Mouse (Mus musculus) bone marrow, adult 2 months (tissue): Measurements from ENCODE around the gene Mad2l2. TPM values are rescaled to one million over a fixed set of nuclear protein-coding genes. Genes with fewer than 3 reads are reported as not detected.

ENCODE experiments used
- H3K27ac ChIP-seq: fragments of 200-500 bp; 2 replicates; pipeline ENCODE4 v1.5.1; 2012; ENCODE audit warnings: low read depth, mild to moderate bottlenecking, control low read depth, inconsistent platforms, low read length; ENCODE audit not compliant: control insufficient read depth, poor library complexity, insufficient read depth
- H3K4me1 ChIP-seq: fragments of 200-500 bp; 2 replicates; pipeline ENCODE4 v1.6.1; 2011; ENCODE audit warnings: low read length; ENCODE audit not compliant: control insufficient read depth, insufficient read depth
- H3K4me3 ChIP-seq: fragments of 200-500 bp; replicated peaks from 2 replicates; pipeline ENCODE3; 2011; ENCODE audit warnings: mild to moderate bottlenecking, low read depth, low read length, control low read depth; ENCODE audit not compliant: control insufficient read depth
- CTCF ChIP-seq: fragments of 200-500 bp; IDR thresholded peaks from 2 replicates; pipeline ENCODE4 v1.5.1; 2011; ENCODE audit warnings: low read length, control low read depth; ENCODE audit not compliant: control insufficient read depth, insufficient read depth
- POLR2A ChIP-seq: fragments of 200-500 bp; IDR thresholded peaks from 2 replicates; pipeline ENCODE4 v1.6.1; 2011; ENCODE audit warnings: low read depth, mild to moderate bottlenecking, control low read depth, low read length, borderline replicate concordance; ENCODE audit not compliant: control insufficient read depth
- WGBS: fragments of 180-500 bp; shearing (Covaris S2); methylation state at CpG from one replicate; pipeline ENCODE4 v1.1.7; 2018; 5-methylcytosine and 5-hydroxymethylcytosine counted together
- polyA plus RNA-seq: library from polyadenylated mRNA; stranded (reverse); fragments of >200 nt; gene quantifications from 2 replicates; pipeline ENCODE4 v1.2.4, GENCODE M21; 2011; ENCODE audit warnings: low replicate concordance; ENCODE audit not compliant: missing spikeins, insufficient read depth, insufficient read length

The Mad2l2 gene
- polyA plus RNA-seq, result 7.4 and 13.9 TPM in 2 replicates

- TF ChIP-seq CTCF, result no peak
- H3K27ac ChIP-seq, result peak within 1 kb of the TSS; percentile 10; the same call in 1 of the 2 replicates
- WGBS, result 8% methylated on average over 18 of the region's 18 CpGs
- no peaks in the 10 kb centered on the region; the same call in 1 of the 2 replicates for H3K4me1 ChIP-seq
- no peak within 1 kb of the TSS for H3K4me3 ChIP-seq
Measured at GRCm38 (mm10) chr4:148130133-148130532, at the start of gene Mad2l2. Gene Mad2l2 (plus strand): TSS chr4:148130384.

- Histone ChIP-seq H3K4me1 (peaks cover 3% of the 10 kb centered on the region; the same call in 1 of the 2 replicates), H3K4me3 (no peak overlapping the region), H3K27ac (no peak overlapping the region)
- TF ChIP-seq POLR2A (no peak), CTCF (no peak)
- WGBS, result 92% methylated on average over 1 of the region's 1 CpGs
Measured at GRCm38 (mm10) chr4:148080597-148080973, 49.6 kb upstream of the Mad2l2 start.

GRCm38 (mm10) chr4:148081201-148081600 lies 49.0 kb upstream of the Mad2l2 start:
- TF ChIP-seq CTCF (no peak), POLR2A (no peak)
- peaks cover 5% of the 10 kb centered on the region; the same call in 1 of the 2 replicates for H3K4me1 ChIP-seq
- H3K4me3 ChIP-seq, result no peak overlapping the region
- no peak overlapping the region for H3K27ac ChIP-seq
- 91% methylated on average over 10 of the region's 10 CpGs for WGBS

GRCm38 (mm10) chr4:148082257-148083044 lies 47.7 kb upstream of the Mad2l2 start:
- Histone ChIP-seq H3K27ac (peak overlapping the region; percentile 26; the same call in 1 of the 2 replicates), H3K4me1 (peaks cover 5% of the 10 kb centered on the region; the same call in 1 of the 2 replicates), H3K4me3 (no peak overlapping the region)
- no peak for TF ChIP-seq POLR2A
- peak; percentile 50 for TF ChIP-seq CTCF
- WGBS, result 34% methylated on average over 12 of the region's 12 CpGs

- WGBS, result 13% methylated on average over 21 of the region's 21 CpGs
- TF ChIP-seq POLR2A (no peak), CTCF (no peak)
- peak overlapping the region; percentile 26 for H3K27ac ChIP-seq
Measured at GRCm38 (mm10) chr4:148083176-148083899, 46.8 kb upstream of the Mad2l2 start.

GRCm38 (mm10) chr4:148084261-148084714 lies 45.9 kb upstream of the Mad2l2 start:
- TF ChIP-seq CTCF, result no peak
- no peak for TF ChIP-seq POLR2A
- 42% methylated on average over 8 of the region's 8 CpGs for WGBS
- Histone ChIP-seq H3K4me1 (peaks cover 8% of the 10 kb centered on the region; the same call in 1 of the 2 replicates), H3K4me3 (no peak overlapping the region), H3K27ac (no peak overlapping the region)

More at GRCm38 (mm10) chr4:148083176-148083899, 46.8 kb upstream of the Mad2l2 start:
- Histone ChIP-seq H3K4me1 (peaks cover 5% of the 10 kb centered on the region; the same call in 1 of the 2 replicates), H3K4me3 (no peak overlapping the region)

GRCm38 (mm10) chr4:148085131-148085906 lies 44.9 kb upstream of the Mad2l2 start:
- no peak overlapping the region for H3K27ac ChIP-seq
- TF ChIP-seq POLR2A, result no peak
- no peak for TF ChIP-seq CTCF
- H3K4me1 ChIP-seq, result peaks cover 8% of the 10 kb centered on the region; the same call in 1 of the 2 replicates
- WGBS, result 40% methylated on average over 10 of the region's 10 CpGs
- H3K4me3 ChIP-seq, result no peak overlapping the region

GRCm38 (mm10) chr4:148085907-148086305 lies 44.3 kb upstream of the Mad2l2 start:
- TF ChIP-seq CTCF (no peak), POLR2A (no peak)
- WGBS, result 50% methylated on average over 3 of the region's 3 CpGs
- H3K4me3 ChIP-seq, result peak overlapping the region; percentile 39
- H3K4me1 ChIP-seq, result peaks cover 8% of the 10 kb centered on the region; the same call in 1 of the 2 replicates
- peak overlapping the region; percentile 19; the same call in 1 of the 2 replicates for H3K27ac ChIP-seq
